Mouse (Mus musculus): Measurements from ENCODE around the gene Dusp5. TPM values are rescaled to one million over a fixed set of nuclear protein-coding genes. Genes with fewer than 3 reads are reported as not detected.

Gene Dusp5
- total and polyA plus RNA-seq, 2 experiments from 2014 or later = 9.6 to 20.8 TPM

DNA sequence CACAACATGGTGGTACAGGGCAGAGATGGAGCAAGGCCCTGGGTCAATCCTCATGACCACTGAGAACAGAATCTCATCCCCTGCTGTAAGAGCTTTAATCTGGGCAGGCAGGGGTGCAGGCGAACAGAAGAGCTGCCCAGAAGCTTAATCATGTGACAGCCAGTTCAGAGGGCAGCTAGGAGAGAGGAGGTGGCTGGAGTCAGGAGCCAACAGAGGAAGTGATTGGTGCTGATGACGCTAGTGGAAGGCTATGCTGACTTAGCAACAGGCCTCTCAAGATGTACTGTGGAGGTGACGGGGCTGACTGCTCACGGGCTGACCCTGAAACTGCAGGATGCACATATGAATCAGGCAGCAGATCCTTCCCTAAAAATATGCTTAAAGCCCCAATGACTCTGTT, 35.3 kb downstream of the Dusp5 start:
- Histone ChIP-seq H3K4me3 (ENCODE audit: low read depth, low read length) (no peak overlapping the region), H3K4me2 (ENCODE audit: low read depth, low read length) (no peak overlapping the region), H3K27ac (ENCODE audit: low read depth) (no peak overlapping the region), H3K36me3 (replicated peaks; ENCODE audit: control insufficient read depth, insufficient read depth, low read length) (no peaks in the 10 kb centered on the region), H3K4me1 (ENCODE audit: control insufficient read depth, insufficient read depth) (no peaks in the 10 kb centered on the region), H3K9ac (replicated peaks; ENCODE audit: low read depth, low read length) (no peak overlapping the region), H3K9me3 (replicated peaks; ENCODE audit: control insufficient read depth, low read length) (peaks cover 6% of the 10 kb centered on the region), H3K27me3 (ENCODE audit: control insufficient read depth, insufficient read depth, low read length) (no peaks in the 10 kb centered on the region)
- ATAC-seq (ENCODE audit: insufficient read depth, low read depth) (peak; percentile 47; the same call in 1 of the 2 replicates), DNase-seq (ENCODE audit: low spot score) (no peak)
- TF ChIP-seq EP300 (IDR thresholded peaks at IDR 0.05; ENCODE audit: low read depth) (no peak), CTCF (IDR thresholded peaks at IDR 0.05; ENCODE audit: low read depth) (no peak)
- WGBS = 30% methylated on average over 4 of the region's 4 CpGs

GRCm38 (mm10) chr19:53565565-53566277, 36.8 kb downstream of the Dusp5 start:
- 0 out of 2 replicates have a peak, but pooled peaks cover 2% of the 10 kb centered on the region for H3K9me3 ChIP-seq (replicated peaks; ENCODE audit: control insufficient read depth, low read length)
- 76% methylated on average over 14 of the region's 14 CpGs for WGBS
- no peak overlapping the region for H3K9ac ChIP-seq (replicated peaks; ENCODE audit: low read depth, low read length)
- H3K4me1 ChIP-seq (ENCODE audit: control insufficient read depth, insufficient read depth) = no peaks in the 10 kb centered on the region
- no peak overlapping the region for H3K4me2 ChIP-seq (ENCODE audit: low read depth, low read length)
- H3K36me3 ChIP-seq (replicated peaks; ENCODE audit: control insufficient read depth, insufficient read depth, low read length) = no peaks in the 10 kb centered on the region
- ATAC-seq (ENCODE audit: insufficient read depth, low read depth) (no peak), DNase-seq (ENCODE audit: low spot score) (no peak)
- no peaks in the 10 kb centered on the region for H3K27me3 ChIP-seq (ENCODE audit: control insufficient read depth, insufficient read depth, low read length)
- TF ChIP-seq EP300 (IDR thresholded peaks at IDR 0.05; ENCODE audit: low read depth) (no peak), CTCF (IDR thresholded peaks at IDR 0.05; ENCODE audit: low read depth) (no peak)
- no peak overlapping the region for H3K27ac ChIP-seq (ENCODE audit: low read depth)
- H3K4me3 ChIP-seq (ENCODE audit: low read depth, low read length) = no peak overlapping the region

DNA sequence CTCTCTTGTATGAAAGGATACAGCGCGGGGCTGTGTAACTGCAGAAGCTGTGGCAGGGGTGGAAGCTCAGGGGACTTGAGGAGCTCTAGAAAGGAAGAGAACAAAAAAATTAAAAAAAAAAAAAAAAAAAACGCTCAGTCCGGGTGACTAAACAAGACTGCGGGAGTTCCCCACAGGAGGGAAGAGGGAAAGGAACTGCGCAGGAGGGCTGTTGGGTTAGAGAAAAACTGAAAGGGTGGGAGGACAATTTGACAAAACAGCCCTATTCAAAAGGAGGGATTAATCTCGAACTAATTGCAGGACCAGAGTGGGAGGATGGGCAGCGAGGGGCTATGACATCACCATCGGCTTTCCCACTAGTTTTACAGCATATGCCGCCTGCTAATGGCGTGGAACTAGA, 39.0 kb downstream of the Dusp5 start:
- DNase-seq (ENCODE audit: low spot score) = no peak
- WGBS = 57% methylated on average over 11 of the region's 11 CpGs
- TF ChIP-seq EP300 (IDR thresholded peaks at IDR 0.05; ENCODE audit: low read depth) = no peak
- TF ChIP-seq CTCF (IDR thresholded peaks at IDR 0.05; ENCODE audit: low read depth) = no peak

DNA sequence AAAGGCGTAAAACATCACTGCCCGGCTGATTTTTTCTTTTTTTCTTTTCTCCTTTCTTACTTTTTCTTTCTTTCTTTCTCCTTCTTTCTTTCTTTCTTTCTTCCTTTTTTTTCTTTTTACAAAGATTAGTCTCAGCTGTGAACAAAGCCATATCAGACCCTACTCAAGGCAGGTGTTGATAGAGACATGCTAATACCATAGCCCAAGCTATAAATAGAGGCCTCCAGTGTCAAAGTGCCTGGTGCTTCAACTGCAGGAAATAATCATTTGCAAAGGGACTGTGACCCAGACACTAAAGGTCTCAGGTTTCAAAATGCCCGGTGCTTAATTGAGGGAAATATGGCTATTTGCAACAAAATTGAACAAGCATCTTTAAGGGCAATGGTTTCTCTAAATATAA, 39.6 kb downstream of the Dusp5 start:
- Histone ChIP-seq H3K9me3 (replicated peaks; ENCODE audit: control insufficient read depth, low read length) (no peaks in the 10 kb centered on the region), H3K4me2 (ENCODE audit: low read depth, low read length) (no peak overlapping the region), H3K9ac (replicated peaks; ENCODE audit: low read depth, low read length) (no peak overlapping the region), H3K27ac (ENCODE audit: low read depth) (no peak overlapping the region), H3K27me3 (ENCODE audit: control insufficient read depth, insufficient read depth, low read length) (no peaks in the 10 kb centered on the region), H3K4me1 (ENCODE audit: control insufficient read depth, insufficient read depth) (peaks cover 9% of the 10 kb centered on the region; the same call in 1 of the 2 replicates), H3K4me3 (ENCODE audit: low read depth, low read length) (no peak overlapping the region), H3K36me3 (replicated peaks; ENCODE audit: control insufficient read depth, insufficient read depth, low read length) (no peaks in the 10 kb centered on the region)
- 71% methylated on average over 3 of the region's 3 CpGs for WGBS
- no peak for TF ChIP-seq EP300 (IDR thresholded peaks at IDR 0.05; ENCODE audit: low read depth)
- no peak for TF ChIP-seq CTCF (IDR thresholded peaks at IDR 0.05; ENCODE audit: low read depth)
- ATAC-seq (ENCODE audit: insufficient read depth, low read depth) (no peak), DNase-seq (ENCODE audit: low spot score) (no peak)

More for the DNA sequence above, 39.0 kb downstream of the Dusp5 start:
- no peak overlapping the region for H3K27ac ChIP-seq (ENCODE audit: low read depth)
- 0 out of 2 replicates have a peak, but pooled peaks cover 2% of the 10 kb centered on the region for H3K9me3 ChIP-seq (replicated peaks; ENCODE audit: control insufficient read depth, low read length)
- no peak overlapping the region for H3K4me3 ChIP-seq (ENCODE audit: low read depth, low read length)
- H3K27me3 ChIP-seq (ENCODE audit: control insufficient read depth, insufficient read depth, low read length) = no peaks in the 10 kb centered on the region
- H3K4me2 ChIP-seq (ENCODE audit: low read depth, low read length) = 0 out of 2 replicates have a peak overlapping the region, but pooled peaks have one; percentile 12
- no peaks in the 10 kb centered on the region for H3K36me3 ChIP-seq (replicated peaks; ENCODE audit: control insufficient read depth, insufficient read depth, low read length)
- no peak for ATAC-seq (ENCODE audit: insufficient read depth, low read depth)
- H3K9ac ChIP-seq (replicated peaks; ENCODE audit: low read depth, low read length) = no peak overlapping the region
- peaks cover 9% of the 10 kb centered on the region; the same call in 1 of the 2 replicates for H3K4me1 ChIP-seq (ENCODE audit: control insufficient read depth, insufficient read depth)

DNA sequence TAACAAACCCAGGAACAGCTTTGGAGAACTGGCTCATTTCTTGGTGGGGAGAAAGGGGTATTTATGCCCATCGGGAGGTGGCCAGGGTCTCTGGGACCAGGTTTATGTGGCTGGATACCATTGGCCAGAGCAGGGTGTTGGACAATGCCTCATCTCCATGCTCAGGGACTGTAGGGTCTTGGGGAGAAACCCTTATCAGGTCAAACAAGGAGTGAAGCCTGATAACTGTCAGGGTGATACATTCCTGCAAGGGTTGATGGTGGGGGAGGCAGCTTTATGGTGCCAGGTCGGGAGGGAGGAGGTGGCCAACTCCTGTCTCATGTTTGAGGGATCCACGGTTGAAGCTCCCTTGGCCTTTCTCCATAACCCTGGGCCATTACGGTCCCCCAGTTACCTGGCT, 42.1 kb downstream of the Dusp5 start:
- ATAC-seq (ENCODE audit: insufficient read depth, low read depth) = no peak
- no peak for DNase-seq (ENCODE audit: low spot score)
- H3K9me3 ChIP-seq (replicated peaks; ENCODE audit: control insufficient read depth, low read length) = no peaks in the 10 kb centered on the region
- no peaks in the 10 kb centered on the region for H3K27me3 ChIP-seq (ENCODE audit: control insufficient read depth, insufficient read depth, low read length)
- no peak for TF ChIP-seq EP300 (IDR thresholded peaks at IDR 0.05; ENCODE audit: low read depth)
- no peak for TF ChIP-seq CTCF (IDR thresholded peaks at IDR 0.05; ENCODE audit: low read depth)
- 38% methylated on average over 4 of the region's 4 CpGs for WGBS
- H3K4me3 ChIP-seq (ENCODE audit: low read depth, low read length) = no peak overlapping the region
- no peaks in the 10 kb centered on the region for H3K36me3 ChIP-seq (replicated peaks; ENCODE audit: control insufficient read depth, insufficient read depth, low read length)
- H3K4me1 ChIP-seq (ENCODE audit: control insufficient read depth, insufficient read depth) = peaks cover 28% of the 10 kb centered on the region; the same call in 1 of the 2 replicates
- H3K4me2 ChIP-seq (ENCODE audit: low read depth, low read length) = no peak overlapping the region
- H3K27ac ChIP-seq (ENCODE audit: low read depth) = no peak overlapping the region
- no peak overlapping the region for H3K9ac ChIP-seq (replicated peaks; ENCODE audit: low read depth, low read length)

Data from heart, postnatal 0 days (tissue).